Comparison of ENCODE assay signal across 24 mouse cellular contexts in genomic region chr1:58346159-58346558, GRCm38 (mm10). TPM values are rescaled to one million over a fixed set of nuclear protein-coding genes. Genes with fewer than 3 reads are reported as not detected.
DNase-seq lines count a peak whose midpoint lies in the region; ATAC-seq and TF ChIP-seq lines count a peak whose summit lies in the region.
"Had no signal": no experiment of that assay in that cellular context is flagged by ENCODE, and none has a peak within 500 bp of the region (broad histone marks: within the 10 kb centered on the region; RNA-seq: fewer than 3 reads in every experiment).

No protein-coding gene starts in this region.

- TF ChIP-seq CTCF in stomach, postnatal 0 days (IDR thresholded peaks at IDR 0.05; ENCODE audit: low read depth) = no peak

- H3K36me3 ChIP-seq in midbrain, embryonic 11.5 days (ENCODE audit: control insufficient read depth, insufficient read depth, low read length) = no peaks in the 10 kb centered on the region
- H3K36me3 ChIP-seq in midbrain, embryonic 15.5 days (replicated peaks) = no peaks in the 10 kb centered on the region
- no peaks in the 10 kb centered on the region for H3K36me3 ChIP-seq in intestine, embryonic 15.5 days
- no peaks in the 10 kb centered on the region for H3K36me3 ChIP-seq in stomach, postnatal 0 days (ENCODE audit: control insufficient read depth, insufficient read depth, low read length)
- H3K36me3 ChIP-seq: forebrain, embryonic 10.5 days; heart, embryonic 13.5 days had no signal

- no peak for TF ChIP-seq EP300 in stomach, postnatal 0 days (optimal IDR thresholded peaks at IDR 0.05)

- DNase-seq in midbrain, embryonic 11.5 days (ENCODE audit: low spot score, missing footprints) = peak; percentile 23
- peak; percentile 41 for DNase-seq in stomach, postnatal 0 days (ENCODE audit: low spot score)
- DNase-seq in lung, postnatal 36 days = no peak
- DNase-seq in cerebellum, postnatal 10 days = no peak
- no peak for DNase-seq in left cerebral cortex, postnatal 14 days (ENCODE audit: low spot score in 2 of 2)
- DNase-seq: adrenal gland, adult 8-10 months; adrenal gland, postnatal 25 days; B cell, adult 2 months; cerebellum, adult 11-12 months; cerebellum, adult 8-10 months; cerebellum, postnatal 14 days; gastrocnemius, postnatal 14 days; heart, adult 18-20 months; heart, postnatal 14 days; heart, postnatal 4 days had no signal

- H3K9ac ChIP-seq in midbrain, embryonic 11.5 days (ENCODE audit: low read length) = no peak overlapping the region
- H3K9ac ChIP-seq in midbrain, embryonic 15.5 days = no peak overlapping the region
- no peak overlapping the region for H3K9ac ChIP-seq in intestine, embryonic 15.5 days
- no peak overlapping the region for H3K9ac ChIP-seq in stomach, postnatal 0 days (ENCODE audit: low read length)
- H3K9ac ChIP-seq: forebrain, embryonic 13.5 days; heart, embryonic 13.5 days; hindbrain, embryonic 14.5 days had no signal

- H3K4me2 ChIP-seq in midbrain, embryonic 11.5 days = no peak overlapping the region
- H3K4me2 ChIP-seq in midbrain, embryonic 15.5 days = no peak overlapping the region
- H3K4me2 ChIP-seq in intestine, embryonic 15.5 days (replicated peaks) = 0 out of 2 replicates have a peak overlapping the region, but pooled peaks have one; percentile 17
- H3K4me2 ChIP-seq in stomach, postnatal 0 days (replicated peaks; ENCODE audit: low read depth) = no peak overlapping the region
- H3K4me2 ChIP-seq: forebrain, embryonic 13.5 days; heart, embryonic 13.5 days; hindbrain, embryonic 14.5 days had no signal

- WGBS in midbrain, embryonic 11.5 days = 96% methylated on average over 14 of the region's 14 CpGs
- WGBS in midbrain, embryonic 15.5 days = 92% methylated on average over 14 of the region's 14 CpGs
- 64% methylated on average over 14 of the region's 14 CpGs for WGBS in intestine, embryonic 15.5 days
- WGBS in stomach, postnatal 0 days = 56% methylated on average over 14 of the region's 14 CpGs

- H3K27ac ChIP-seq in midbrain, embryonic 11.5 days (ENCODE audit: low read depth, low read length) = no peak overlapping the region
- H3K27ac ChIP-seq in midbrain, embryonic 15.5 days = no peak overlapping the region
- no peak overlapping the region for H3K27ac ChIP-seq in intestine, embryonic 15.5 days
- no peak overlapping the region for H3K27ac ChIP-seq in stomach, postnatal 0 days (replicated peaks)
- H3K27ac ChIP-seq: forebrain, embryonic 10.5 days; forebrain, embryonic 13.5 days; heart, embryonic 13.5 days; hindbrain, embryonic 14.5 days; hindbrain, postnatal 0 days had no signal

- intact Hi-C loops in left cerebral cortex, postnatal 14 days (cut with DNase I) = no loop called here

- H3K27me3 ChIP-seq in midbrain, embryonic 11.5 days (ENCODE audit: control insufficient read depth, insufficient read depth, low read length) = no peaks in the 10 kb centered on the region
- no peaks in the 10 kb centered on the region for H3K27me3 ChIP-seq in midbrain, embryonic 15.5 days (replicated peaks)
- no peaks in the 10 kb centered on the region for H3K27me3 ChIP-seq in intestine, embryonic 15.5 days (replicated peaks)
- no peaks in the 10 kb centered on the region for H3K27me3 ChIP-seq in stomach, postnatal 0 days (ENCODE audit: control insufficient read depth, insufficient read depth, low read length)
- H3K27me3 ChIP-seq: forebrain, embryonic 13.5 days; heart, embryonic 13.5 days had no signal

- H3K4me3 ChIP-seq in midbrain, embryonic 11.5 days (ENCODE audit: low read depth, low read length) = no peak overlapping the region
- no peak overlapping the region for H3K4me3 ChIP-seq in midbrain, embryonic 15.5 days
- H3K4me3 ChIP-seq in intestine, embryonic 15.5 days (replicated peaks) = no peak overlapping the region
- no peak overlapping the region for H3K4me3 ChIP-seq in stomach, postnatal 0 days (ENCODE audit: low read depth, low read length)
- H3K4me3 ChIP-seq: forebrain, embryonic 10.5 days; forebrain, embryonic 13.5 days; heart, embryonic 13.5 days had no signal

- ATAC-seq in midbrain, embryonic 11.5 days (ENCODE audit: low FRiP score) = no peak
- ATAC-seq in midbrain, embryonic 15.5 days (replicated peaks) = no peak
- ATAC-seq in intestine, embryonic 15.5 days = peak; percentile 62
- peak; percentile 69; the same call in 1 of the 2 replicates for ATAC-seq in stomach, postnatal 0 days (ENCODE audit: low FRiP score, low TSS enrichment)
- ATAC-seq: activated CD4-positive, CD25-positive, alpha-beta regulatory T cell, adult 4 months; forebrain, embryonic 13.5 days; forebrain, embryonic 16.5 days; hindbrain, postnatal 0 days had no signal

- no peaks in the 10 kb centered on the region for H3K9me3 ChIP-seq in midbrain, embryonic 11.5 days (ENCODE audit: control insufficient read depth, low read length)
- no peaks in the 10 kb centered on the region for H3K9me3 ChIP-seq in midbrain, embryonic 15.5 days
- H3K9me3 ChIP-seq in intestine, embryonic 15.5 days = no peaks in the 10 kb centered on the region
- H3K9me3 ChIP-seq in stomach, postnatal 0 days (ENCODE audit: control insufficient read depth, low read length) = no peaks in the 10 kb centered on the region
- H3K9me3 ChIP-seq: forebrain, embryonic 10.5 days; forebrain, embryonic 13.5 days; heart, embryonic 13.5 days had no signal

- no peaks in the 10 kb centered on the region for H3K4me1 ChIP-seq in midbrain, embryonic 11.5 days (ENCODE audit: control insufficient read depth, insufficient read depth, low read length)
- H3K4me1 ChIP-seq in midbrain, embryonic 15.5 days = no peaks in the 10 kb centered on the region
- no peaks in the 10 kb centered on the region for H3K4me1 ChIP-seq in intestine, embryonic 15.5 days (replicated peaks)
- no peaks in the 10 kb centered on the region for H3K4me1 ChIP-seq in stomach, postnatal 0 days (replicated peaks; ENCODE audit: control insufficient read depth, insufficient read depth)
- H3K4me1 ChIP-seq: forebrain, embryonic 13.5 days had no signal

RNA-seq across cellular contexts. Expression of gene Bzw1, which starts 46.5 kb away (rescaled TPM):
- 587 and 613 TPM in 2 replicates for polyA plus RNA-seq in midbrain, embryonic 11.5 days (2014; fragmentation: Nextera tagmentation; extraction: Ambion mirVana)
- polyA plus RNA-seq in midbrain, embryonic 15.5 days (2015; fragmentation: Nextera tagmentation; extraction: Ambion mirVana) = 310 and 332 TPM in 2 replicates
- polyA plus RNA-seq in intestine, embryonic 15.5 days (2015; fragmentation: Nextera tagmentation; extraction: Ambion mirVana) = 294 and 358 TPM in 2 replicates
- 192 and 230 TPM in 2 replicates for polyA plus RNA-seq in stomach, postnatal 0 days (2015; fragmentation: Nextera tagmentation; extraction: Ambion mirVana)
- total RNA-seq in left cerebral cortex, postnatal 14 days (2021) = 100 to 1,000 TPM; 208 to 225 TPM

Comparison
In these comparisons a context has a peak if more than half of its experiments do, and no peak if none do; other contexts are left out.
1. ATAC-seq: peak in intestine, embryonic 15.5 days (single experiment) and stomach, postnatal 0 days (single experiment); none in midbrain, embryonic 11.5 days (single experiment) and midbrain, embryonic 15.5 days (single experiment).
2. DNase-seq: peak in midbrain, embryonic 11.5 days (single experiment) and stomach, postnatal 0 days (single experiment); none in lung, postnatal 36 days (single experiment), cerebellum, postnatal 10 days (0 of 2) and left cerebral cortex, postnatal 14 days (0 of 2).